Mouse (Mus musculus): ENCODE data around the gene Synj1.

GRCm38 (mm10) chr16:90921471-90922159, 89.5 kb downstream of the Synj1 start:
- TF ChIP-seq POLR2A (IDR thresholded peaks at IDR 0.05; ENCODE audit: borderline replicate concordance, insufficient read depth, low read length), result no peak
- TF ChIP-seq CTCF (IDR thresholded peaks at IDR 0.05; ENCODE audit: borderline replicate concordance, insufficient read depth, low read depth, low read length), result no peak
